Mouse (Mus musculus): ENCODE results near the gene Sec31b.

Sec31b gene

DNA sequence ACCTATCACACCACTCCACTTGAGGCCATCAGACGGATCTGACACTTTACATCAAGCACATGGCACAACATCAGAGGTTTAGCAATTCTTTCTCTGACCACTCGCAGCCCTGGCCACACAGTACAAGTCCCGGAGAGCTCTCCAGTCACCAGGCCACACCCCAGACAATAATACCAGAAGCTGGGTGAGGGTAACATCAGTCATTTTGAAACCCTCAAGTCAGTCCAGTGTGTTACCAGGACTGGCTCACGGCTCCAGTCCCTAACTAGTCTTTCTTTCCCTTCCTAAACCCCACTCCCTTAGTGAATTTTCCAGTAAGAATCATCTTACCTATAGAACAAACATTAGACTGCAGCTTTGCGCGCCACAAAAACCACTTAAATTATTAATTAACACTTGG lies 15.6 kb downstream of the Sec31b start:
- DNase-seq: no peak

DNA sequence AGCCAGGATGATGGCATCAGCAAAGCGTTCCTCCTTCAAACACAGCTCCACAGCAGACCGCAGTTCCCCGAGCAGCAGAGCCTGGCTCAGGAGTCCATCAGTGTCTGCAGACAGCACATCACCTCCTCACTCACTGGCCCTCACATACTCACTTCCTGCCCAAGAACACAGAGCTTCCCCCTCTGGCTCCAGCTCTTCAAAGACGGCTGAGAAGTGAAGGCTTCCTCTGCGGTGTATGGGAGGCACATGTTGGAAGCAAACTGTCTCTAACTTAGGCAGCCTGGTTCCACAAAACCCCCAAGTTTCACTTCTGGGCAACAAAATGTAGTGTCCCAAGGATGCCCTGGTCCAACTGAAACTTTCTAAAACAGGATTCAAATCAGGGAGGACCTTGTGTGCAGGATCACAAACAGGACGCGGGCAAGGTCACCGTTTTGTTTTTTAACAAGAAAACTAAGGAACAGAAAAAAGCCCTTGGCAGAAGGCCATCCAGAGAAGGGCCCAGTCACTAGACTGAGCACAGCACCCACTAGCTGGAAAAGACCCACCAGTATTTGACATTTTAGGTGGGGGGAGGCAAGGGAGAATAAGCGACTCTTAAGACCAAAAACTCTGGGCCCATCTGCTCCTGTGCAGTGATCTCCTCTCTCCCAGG lies 20.0 kb downstream of the Sec31b start:
- no peak for DNase-seq

DNA sequence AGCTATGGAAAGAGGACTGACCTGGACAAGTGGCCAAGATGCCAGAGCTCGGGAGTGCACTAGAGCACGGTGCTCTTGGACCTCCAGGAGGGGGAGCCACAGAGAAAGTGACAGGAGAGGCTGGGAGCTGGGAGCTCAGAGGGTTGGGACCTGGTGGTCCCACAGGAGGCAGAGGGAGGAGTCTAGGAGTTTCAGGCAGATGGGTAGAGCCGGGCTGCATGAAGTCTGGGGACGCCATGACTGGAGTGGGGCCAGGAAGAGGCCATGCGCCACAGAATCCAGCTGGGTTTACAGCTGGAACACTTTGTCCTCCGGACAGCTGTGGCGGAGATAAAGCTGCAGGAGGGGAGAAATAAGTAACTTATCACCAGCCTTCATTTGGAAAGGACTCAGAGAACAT lies 26.5 kb downstream of the Sec31b start:
- no peak for DNase-seq

DNA sequence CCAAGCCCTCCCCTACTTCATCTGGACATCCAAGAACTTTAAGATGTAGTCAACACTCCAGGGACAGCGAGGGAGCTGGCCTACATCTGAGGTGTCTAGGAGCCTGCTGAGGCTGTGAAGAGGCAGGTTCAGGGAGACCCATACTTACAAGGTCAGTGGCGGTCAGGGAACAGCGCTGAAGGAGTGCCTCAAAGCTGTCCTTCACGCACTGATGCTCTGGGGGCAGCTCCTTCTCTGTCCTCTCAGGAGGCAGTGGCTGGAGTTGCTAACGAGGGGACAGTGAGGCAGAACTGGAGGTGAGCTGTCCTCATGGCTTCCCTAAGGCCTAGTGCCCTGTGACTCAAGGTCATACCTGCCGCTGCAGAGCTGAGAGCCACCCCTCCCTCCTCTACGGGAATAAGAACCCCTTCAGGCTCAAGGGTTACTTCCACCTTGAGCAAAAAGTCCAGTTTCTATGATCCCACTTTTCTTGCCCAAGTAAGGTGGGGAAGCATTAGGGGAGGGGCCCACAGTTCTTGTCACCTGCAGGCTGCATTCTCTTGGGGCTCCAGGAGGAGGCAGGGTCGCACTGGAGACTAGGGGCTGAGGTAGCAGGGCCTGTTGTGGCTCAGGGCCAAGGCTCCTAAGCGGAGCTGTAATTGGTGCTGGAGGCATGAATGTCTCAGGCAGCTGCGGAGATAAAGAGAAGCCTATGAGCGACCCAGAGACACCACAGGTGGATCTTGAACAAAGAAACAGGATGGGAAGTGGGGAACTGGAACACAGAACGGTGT lies 27.5 kb downstream of the Sec31b start:
- no peak for DNase-seq

DNA sequence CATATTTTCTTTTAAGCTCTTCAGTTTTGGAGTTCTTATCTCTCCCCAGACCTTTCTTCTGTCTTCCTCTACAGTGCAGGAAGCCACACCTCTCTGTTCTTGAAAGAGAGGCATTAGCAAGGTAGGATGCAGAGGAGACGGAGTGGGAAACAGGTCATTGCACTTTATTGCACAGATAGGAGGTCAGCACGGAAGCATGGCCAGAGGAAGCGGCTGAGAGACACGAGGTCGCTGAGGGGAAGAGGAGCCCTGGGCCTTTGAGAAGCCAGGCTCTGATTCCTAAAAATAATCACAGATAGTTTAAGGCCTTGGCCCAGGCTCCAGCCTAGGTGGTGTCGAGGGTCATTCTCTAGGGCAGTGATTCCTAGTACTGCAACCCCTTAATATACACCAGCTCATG lies 29.9 kb downstream of the Sec31b start:
- DNase-seq: no peak

DNA sequence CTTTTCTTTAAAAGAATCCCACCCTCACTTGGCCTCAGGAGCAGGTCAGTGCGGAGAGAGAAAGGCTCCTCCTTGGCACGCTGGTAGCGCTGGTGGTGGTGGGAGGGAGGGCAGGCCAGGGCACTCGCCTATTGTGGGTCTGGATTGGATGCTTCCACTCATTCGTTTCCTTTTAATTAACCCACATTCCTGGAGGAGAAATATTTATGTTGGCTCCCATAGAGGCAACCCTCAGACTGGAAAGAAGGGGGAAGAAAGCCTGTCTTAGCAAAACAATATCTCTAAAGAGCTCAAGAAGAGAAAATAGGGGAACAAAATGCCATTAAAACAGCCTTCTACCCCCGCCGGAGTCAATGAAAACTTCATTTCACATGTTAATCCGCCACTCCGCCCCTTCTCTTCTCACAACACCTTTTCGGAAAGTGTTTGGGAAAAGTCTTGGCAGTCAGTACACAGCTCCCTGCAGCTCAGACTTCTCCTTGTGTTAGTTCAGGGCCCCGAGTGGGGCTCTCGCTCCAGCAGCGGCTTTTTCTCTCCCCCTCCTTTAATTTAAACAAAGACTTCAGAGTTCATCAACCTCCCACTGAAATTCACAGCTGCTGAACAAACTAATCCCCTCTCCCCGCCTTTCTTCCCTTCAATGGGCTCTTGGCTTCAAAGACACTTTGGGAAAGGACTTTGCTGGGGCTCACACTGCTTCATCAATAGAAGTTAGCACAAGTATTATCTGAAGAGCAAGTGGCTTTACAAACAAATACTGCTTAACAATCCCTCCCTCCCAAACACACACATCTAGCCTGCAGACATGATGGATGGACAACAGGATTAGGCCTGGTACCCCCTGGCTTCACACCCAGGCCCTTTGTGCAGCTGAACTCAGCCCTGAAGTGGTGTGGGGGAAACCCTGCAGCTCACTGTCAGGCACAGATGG lies 30.9 kb downstream of the Sec31b start:
- no peak for DNase-seq

DNA sequence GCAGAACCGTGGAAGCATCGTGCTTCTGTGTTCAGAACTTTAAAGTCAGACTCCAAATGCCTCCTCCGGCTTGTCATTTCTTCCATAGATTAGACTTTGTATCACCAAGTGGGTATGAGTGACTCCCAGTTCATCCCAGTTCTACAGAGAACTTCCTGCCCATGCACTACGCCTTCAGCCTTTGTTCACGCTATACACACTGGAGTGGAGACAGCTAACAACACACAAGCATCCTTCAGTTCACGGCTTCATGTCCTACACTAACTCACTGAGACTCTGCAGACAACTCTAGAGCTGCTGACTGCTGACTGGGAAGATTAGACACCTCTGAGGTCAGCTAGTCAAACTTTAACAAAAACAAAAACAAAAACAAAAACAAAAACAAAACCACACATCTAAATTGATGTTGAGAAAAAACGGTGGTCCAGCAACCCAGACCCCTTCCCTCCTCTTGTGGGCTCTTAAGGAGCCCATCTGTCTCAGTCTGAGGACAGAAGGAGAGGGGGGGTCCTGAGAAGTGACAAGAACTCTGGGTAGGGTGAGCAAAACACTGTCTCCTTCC lies 31.7 kb downstream of the Sec31b start:
- DNase-seq: no peak

DNA sequence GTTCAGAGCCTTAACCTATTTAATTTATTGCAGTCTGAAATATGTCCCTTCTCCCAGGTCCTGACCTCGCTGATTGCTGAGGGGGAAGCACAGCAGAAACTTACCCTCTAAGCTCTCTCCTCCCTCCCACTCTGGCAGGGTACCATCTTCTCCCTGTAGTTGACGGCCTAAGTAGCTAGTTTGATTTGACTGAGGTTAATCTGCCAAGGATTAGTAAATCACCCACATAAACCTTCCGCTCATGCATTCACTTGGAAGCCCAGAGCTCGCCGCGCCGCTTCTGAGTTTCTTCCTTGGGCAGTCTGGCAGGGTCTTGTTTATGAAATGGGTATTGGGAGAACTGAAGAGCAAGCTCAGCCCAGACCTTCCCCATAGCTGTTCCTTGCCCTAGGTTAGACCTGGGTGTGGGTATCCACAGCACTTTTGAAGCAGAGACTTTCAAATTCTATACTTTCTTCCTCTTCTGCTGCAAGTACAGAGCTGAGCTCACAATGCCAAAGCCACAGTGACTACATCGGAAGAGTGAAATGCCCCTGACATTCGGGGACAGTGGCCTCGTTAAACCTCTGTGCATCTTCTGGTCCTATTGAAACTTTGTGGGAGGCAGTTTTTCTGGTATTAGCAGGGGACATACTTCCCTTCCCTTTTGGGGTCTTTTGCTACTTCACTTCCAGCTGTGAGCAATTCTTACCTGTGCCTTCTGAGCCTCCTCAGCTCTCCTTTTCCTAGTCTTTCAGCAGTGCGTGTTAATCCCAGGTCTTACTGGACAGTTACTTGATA lies 32.4 kb downstream of the Sec31b start:
- DNase-seq: no peak

DNA sequence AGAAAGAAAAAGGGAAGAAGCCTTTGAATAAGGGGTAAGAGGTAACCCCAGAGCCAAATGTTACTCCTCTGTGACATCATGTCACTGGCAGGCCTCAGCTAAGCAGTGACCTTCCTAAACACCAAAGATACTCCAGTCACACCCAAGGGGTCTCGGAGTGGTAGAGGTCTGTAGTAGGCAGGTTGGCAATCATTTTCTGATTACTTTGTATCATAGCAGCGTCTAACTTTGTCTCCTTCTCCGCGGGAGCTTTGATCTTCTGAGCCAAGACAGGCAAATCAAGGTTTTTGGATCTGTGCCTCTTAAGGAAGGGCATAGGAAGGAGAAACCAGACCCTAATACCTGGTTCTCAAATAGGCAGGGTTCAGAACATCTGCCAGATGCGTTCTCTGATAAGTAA lies 33.1 kb downstream of the Sec31b start:
- DNase-seq: no peak

DNA sequence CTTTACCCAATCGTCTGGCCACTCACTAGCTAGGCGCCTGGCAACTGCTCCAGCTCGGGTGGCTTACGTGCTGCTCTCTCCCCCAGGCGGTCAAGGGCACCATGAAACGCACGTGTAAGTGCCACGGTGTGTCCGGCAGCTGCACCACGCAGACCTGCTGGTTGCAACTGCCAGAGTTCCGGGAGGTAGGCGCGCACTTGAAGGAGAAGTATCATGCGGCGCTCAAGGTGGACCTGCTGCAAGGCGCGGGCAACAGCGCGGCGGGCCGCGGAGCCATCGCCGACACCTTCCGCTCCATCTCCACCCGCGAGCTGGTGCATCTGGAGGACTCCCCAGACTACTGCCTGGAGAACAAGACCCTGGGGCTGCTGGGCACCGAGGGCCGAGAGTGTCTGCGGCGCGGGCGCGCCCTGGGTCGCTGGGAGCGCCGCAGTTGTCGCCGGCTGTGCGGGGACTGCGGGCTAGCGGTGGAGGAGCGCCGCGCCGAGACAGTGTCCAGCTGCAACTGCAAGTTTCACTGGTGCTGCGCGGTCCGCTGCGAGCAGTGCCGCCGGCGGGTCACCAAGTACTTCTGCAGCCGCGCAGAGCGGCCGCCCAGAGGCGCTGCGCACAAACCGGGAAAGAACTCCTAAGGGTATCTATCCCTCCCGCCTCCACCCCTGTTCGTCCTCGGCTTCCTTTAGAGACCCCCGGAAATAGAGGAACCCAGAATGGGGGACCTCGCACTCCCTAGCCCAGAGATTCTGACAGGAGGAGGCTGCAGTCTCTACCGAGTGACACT lies 34.0 kb downstream of the Sec31b start:
- no peak for DNase-seq

DNA sequence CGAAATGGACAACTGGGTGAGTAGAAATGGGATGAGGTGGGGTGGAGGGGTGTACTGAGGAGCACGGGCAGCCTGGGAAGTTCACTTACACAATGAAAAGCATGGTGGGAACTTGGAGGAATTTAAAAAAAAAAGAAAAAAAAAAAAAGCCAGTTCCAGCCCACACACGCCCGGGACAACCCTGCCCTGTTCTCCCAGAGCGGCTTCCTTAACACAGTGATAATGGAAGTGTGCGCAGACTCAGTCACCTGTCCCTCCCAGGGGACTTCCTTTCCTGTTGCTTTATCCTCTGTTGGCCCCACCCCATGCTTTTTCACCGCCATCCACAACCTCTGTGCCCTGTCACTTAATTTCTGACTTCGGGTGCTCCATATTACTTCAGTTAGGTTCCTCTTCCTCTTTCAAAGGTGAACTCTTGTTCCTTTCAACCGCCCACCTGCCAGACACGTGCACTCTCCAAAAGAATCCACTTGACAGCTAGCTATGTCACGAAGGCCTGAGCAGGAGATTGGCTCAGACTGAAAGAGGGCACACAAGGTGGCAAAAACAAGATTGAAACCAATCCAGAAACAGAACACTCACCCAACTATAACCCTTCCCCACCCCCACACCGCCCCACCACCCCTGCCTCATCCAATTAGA lies 35.0 kb downstream of the Sec31b start:
- DNase-seq: no peak

DNA sequence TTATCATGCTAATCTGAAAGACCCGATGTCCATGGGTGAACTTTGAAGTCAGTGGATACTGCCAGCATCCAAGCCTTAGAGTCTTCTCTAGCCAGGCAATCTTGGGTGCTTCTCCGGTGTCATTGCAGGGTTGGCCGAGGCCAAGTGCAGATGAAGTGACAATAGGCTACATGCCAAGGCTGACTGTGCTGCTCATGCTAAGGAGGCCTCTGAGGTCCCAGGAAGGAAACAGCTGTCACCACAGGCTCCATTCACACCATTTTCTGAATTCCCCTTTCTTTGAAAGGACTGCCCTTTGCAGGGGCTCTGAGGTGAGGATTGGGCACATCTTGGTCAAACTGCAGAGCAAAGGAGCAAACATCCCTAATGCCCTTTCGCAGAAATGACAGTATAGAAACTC lies 42.9 kb downstream of the Sec31b start:
- no peak for DNase-seq

DNA sequence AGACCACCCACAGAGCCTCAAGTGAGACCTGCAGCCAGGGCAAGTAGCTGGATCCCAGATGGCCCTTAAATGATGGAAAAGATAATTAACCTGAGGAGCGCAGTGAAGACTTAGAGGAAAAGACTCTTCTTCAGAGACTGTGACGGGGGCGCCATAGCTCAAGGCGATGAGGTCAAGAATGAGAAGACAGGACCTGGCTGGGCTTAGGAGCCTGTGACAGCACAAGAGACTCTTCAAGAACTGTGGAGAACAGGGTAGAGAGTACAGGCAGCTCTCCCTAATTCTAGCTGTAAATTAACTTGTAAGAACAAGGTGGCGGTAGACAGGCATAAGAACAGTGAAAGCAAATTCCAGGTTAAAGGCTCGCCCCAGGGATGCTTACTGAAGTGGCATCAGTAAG lies 43.7 kb downstream of the Sec31b start:
- no peak for DNase-seq

DNA sequence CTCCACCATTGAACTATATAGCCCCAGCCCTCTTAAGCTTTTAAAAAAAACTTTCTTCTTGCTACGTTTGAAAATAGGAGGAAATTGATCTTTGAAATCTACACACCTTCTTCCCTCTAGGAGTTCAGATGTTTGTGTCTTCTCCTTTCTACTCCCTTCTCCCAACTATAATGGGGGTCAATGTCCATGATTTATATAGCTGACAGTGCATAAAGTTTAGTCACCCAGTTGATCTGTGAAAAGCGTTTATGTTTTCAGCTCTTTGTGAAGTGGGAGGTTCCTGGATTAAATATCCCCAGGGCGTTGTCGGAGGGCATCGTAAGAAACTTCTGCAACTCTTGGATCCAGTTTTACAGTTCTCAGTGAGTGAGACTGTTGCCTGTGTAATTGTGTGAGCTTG lies 45.4 kb downstream of the Sec31b start:
- DNase-seq: no peak

DNA sequence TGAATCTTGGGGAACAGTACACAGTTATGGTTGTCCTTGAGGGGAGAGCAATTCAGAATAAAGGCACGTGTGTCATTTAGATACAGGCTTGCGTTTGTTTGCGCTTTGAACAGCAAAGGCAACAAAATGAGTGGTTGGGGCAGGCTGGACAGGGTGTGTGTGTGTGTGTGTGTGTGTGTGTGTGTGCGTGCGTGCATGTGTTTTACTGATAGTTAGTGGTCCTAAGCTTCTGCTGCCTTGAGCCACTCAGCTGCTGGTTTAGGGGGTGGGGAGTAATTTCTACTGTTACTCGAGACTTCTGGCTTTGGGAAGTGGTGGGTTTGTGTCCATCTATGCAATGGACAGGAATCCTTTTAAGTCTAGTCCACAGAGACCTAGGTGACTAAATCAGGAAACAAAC lies 46.7 kb downstream of the Sec31b start:
- no peak for DNase-seq

DNA sequence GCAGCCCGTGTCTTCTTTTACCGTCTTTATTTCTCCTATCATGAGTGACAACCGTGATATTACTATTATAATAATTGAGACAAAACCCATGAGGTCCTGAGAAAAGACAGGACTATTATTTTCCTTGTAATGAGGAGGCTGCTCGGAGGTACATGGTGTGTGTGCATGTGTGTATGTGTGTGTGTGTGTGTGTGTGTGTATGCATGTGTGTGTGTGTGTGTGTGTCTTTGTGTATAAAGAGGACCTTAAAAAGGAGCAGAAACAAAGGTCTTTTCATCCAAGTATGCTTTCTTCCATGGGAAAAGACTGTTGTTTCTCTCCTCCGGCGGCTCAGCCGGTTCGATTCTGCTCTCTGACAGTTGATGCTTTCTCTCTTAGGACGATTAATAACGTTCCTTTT lies 48.7 kb downstream of the Sec31b start:
- DNase-seq: no peak

DNA sequence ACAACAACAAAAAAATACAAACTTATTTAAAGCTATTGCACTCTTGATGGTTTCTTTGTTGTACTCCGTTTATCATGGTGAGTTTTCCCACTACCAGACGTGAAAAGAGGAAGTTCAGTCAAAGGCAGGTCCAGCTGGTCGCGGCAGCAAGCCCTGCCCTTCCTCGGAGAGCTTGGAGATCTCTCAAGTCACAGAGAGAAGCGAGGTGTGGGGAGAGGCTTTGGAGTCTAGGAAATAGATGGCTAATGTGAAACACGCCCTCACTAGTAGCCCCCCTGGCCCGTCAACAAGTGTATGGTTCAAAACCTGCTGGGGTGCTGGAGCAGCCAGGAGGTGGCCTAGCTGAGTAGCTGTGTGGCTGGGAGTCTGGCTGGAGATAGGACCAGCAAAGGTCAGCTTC lies 49.2 kb downstream of the Sec31b start:
- no peak for DNase-seq

DNA sequence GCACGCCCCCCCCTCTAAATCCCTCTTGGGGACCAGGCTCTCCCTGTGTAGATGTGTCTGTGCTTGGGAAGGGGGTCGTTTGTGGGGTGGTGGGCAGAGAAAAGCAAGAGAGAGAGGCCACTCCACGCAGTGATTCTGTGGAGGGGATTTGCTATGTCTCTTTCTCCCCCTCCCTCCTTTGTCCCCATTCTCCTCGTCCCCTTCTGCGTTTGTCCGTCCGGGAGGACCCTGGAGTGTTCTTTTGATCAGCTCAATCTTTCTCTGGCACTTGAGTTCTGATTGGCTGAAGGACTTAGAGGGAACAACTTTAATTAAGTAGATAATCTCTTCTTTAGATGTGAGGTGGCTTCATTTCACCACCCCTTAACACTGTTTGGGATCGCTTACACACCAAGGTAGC lies 52.5 kb downstream of the Sec31b start, which contains the start of gene Wnt8b:
Gene Wnt8b (plus strand): TSS at position 345 of the 400 bp plus-strand sequence.
- no peak for DNase-seq

DNA sequence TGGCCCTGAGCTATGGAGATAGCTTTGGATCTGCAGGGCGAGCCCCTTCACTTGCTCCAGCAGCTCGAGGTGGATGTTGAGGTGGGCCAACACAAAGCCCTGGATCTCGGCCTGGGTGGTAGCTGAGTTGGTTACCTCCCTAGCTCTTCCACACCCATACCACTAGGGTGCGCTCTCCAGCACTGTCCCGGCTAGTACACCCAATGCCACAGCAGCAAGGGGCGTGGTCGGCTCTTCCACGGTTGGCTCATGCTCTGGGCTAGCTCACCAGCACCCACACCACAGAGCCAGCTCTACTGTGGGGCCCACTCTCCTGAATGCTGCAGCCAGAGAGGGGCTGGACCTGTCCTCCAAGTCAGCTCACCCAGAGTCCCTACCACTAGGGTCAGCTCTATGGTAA lies 58.4 kb downstream of the Sec31b start:
- no peak for DNase-seq

DNA sequence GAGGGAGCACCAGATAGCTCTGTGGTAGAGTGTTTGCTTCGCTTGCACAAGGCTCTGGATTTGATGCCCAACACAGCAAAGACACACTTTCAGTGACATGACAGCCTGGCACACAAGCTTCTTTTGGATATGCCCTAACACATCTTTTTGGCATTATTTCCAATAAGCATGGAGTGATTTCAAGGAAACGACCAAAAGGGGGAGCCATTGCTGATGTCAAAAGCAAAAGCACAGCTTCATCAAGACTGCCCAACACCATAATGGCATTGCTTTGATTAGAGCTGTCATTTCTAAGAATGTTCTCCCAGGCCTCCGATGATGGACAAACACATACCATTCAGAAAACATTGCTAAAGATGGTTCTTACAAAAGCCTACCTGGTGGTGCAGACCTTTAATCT lies 69.1 kb downstream of the Sec31b start:
- DNase-seq: no peak

DNA sequence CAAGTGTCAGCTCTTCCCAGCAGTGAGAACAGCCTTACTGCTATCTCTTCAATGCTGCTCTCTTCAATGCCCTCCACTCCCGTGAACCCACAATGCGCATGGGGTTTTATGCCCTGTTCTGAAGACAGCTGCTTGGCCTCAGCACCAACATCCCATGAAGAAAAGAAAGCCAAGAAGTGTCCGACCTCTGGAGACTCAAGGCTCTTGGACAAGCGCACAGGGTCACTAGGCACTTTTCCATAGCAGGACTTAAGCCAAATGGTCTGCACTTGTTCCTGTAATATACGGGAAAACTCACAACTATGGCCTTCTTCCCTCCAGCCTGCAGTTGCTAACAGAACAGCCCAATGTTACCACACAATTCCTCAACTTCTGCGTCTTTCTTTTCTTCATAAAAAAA lies 70.4 kb downstream of the Sec31b start:
- no peak for DNase-seq

All from cerebellum, adult 8-10 months (tissue).